Comparison of ENCODE assay signal across 28 mouse cellular contexts in the genomic region with DNA sequence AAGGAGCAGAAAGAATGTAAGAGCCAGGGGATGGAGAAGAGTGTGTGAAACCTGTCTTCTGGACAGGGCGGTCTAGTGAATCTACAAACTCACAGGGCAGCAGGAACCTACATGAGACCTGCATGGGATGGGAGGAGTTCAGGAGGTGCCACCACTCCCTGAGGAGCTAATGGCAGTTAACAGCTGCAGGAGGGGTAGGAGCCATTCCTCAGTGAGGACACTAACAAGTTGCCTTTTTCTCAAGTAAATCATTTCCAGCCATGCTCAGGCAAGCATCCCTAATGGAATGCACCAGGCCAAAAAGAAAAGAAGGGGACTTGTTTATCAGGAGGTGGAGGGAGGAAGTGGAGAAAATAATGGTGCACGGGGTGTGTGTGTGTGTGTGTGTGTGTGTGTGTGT.
DNase-seq lines count a peak whose midpoint lies in the region; ATAC-seq and TF ChIP-seq lines count a peak whose summit lies in the region.
"Had no signal": no experiment of that assay in that cellular context is flagged by ENCODE, and none has a peak within 500 bp of the region (broad histone marks: within the 10 kb centered on the region; RNA-seq: fewer than 3 reads in every experiment).

No protein-coding gene starts in this region.

- peaks cover 41% of the 10 kb centered on the region for H3K4me1 ChIP-seq in bone marrow macrophage, adult 2 months (ENCODE audit: control insufficient read depth, insufficient read depth, low read length)
- H3K4me1 ChIP-seq in kidney, embryonic 15.5 days, result peaks cover 33% of the 10 kb centered on the region
- H3K4me1 ChIP-seq: limb, embryonic 13.5 days; lung, embryonic 15.5 days had no signal

- no peak overlapping the region for H3K4me2 ChIP-seq in kidney, embryonic 15.5 days
- H3K4me2 ChIP-seq: embryonic facial prominence, embryonic 12.5 days; forebrain, embryonic 15.5 days; heart, embryonic 11.5 days; hindbrain, embryonic 14.5 days; limb, embryonic 13.5 days; liver, embryonic 11.5 days; lung, embryonic 15.5 days; midbrain, embryonic 11.5 days; neural tube, embryonic 13.5 days had no signal

- H3K9me3 ChIP-seq in kidney, embryonic 15.5 days (replicated peaks), result no peaks in the 10 kb centered on the region
- H3K9me3 ChIP-seq: embryonic facial prominence, embryonic 12.5 days; forebrain, embryonic 10.5 days; forebrain, embryonic 15.5 days; limb, embryonic 13.5 days; lung, embryonic 15.5 days; neural tube, embryonic 13.5 days had no signal

- no peak overlapping the region for H3K9ac ChIP-seq in kidney, embryonic 15.5 days
- H3K9ac ChIP-seq: embryonic facial prominence, embryonic 12.5 days; forebrain, embryonic 15.5 days; hindbrain, embryonic 14.5 days; limb, embryonic 13.5 days; lung, embryonic 15.5 days; neural tube, embryonic 13.5 days had no signal

- 61% methylated on average over 2 of the region's 2 CpGs for WGBS in kidney, embryonic 15.5 days

- H3K36me3 ChIP-seq in kidney, embryonic 15.5 days, result no peaks in the 10 kb centered on the region
- H3K36me3 ChIP-seq: embryonic facial prominence, embryonic 12.5 days; forebrain, embryonic 15.5 days; lung, embryonic 15.5 days; neural tube, embryonic 13.5 days had no signal

- peak; percentile 14 for DNase-seq in kidney, adult 18-20 months
- DNase-seq in kidney, postnatal 36 days, result peak; percentile 20 to 44
- no peak for DNase-seq in spleen, adult 12 weeks (ENCODE audit: low spot score)
- DNase-seq in adrenal gland, postnatal 36 days, result no peak
- DNase-seq: adrenal gland, adult 2 months; B cell, adult 2 months; cerebellum, adult 8-10 months; cerebellum, postnatal 25 days; gastrocnemius, postnatal 25 days; heart, adult 18-20 months; heart, postnatal 4 days; layer of hippocampus, adult 9-11 months; thymus, postnatal 4 days had no signal

- no peaks in the 10 kb centered on the region for H3K27me3 ChIP-seq in kidney, embryonic 15.5 days
- H3K27me3 ChIP-seq: embryonic facial prominence, embryonic 12.5 days; forebrain, embryonic 15.5 days; limb, embryonic 13.5 days; lung, embryonic 15.5 days; neural tube, embryonic 13.5 days had no signal

- no peak for TF ChIP-seq POLR2A in bone marrow macrophage, adult 2 months (IDR thresholded peaks at IDR 0.05; ENCODE audit: borderline replicate concordance, low read depth, low read length)

- no peak overlapping the region for H3K4me3 ChIP-seq in bone marrow macrophage, adult 2 months (ENCODE audit: insufficient read depth, low read length)
- no peak overlapping the region for H3K4me3 ChIP-seq in kidney, embryonic 15.5 days (replicated peaks)
- H3K4me3 ChIP-seq: embryonic facial prominence, embryonic 12.5 days; forebrain, embryonic 10.5 days; forebrain, embryonic 15.5 days; left cerebral cortex, adult 2 months; limb, embryonic 13.5 days; lung, embryonic 15.5 days; myocyte; neural tube, embryonic 13.5 days had no signal

- peak overlapping the region; percentile 72 for H3K27ac ChIP-seq in bone marrow macrophage, adult 2 months (ENCODE audit: insufficient read depth, low read depth, low read length)
- peak overlapping the region; percentile 58 for H3K27ac ChIP-seq in kidney, embryonic 15.5 days
- H3K27ac ChIP-seq: embryonic facial prominence, embryonic 12.5 days; forebrain, embryonic 15.5 days; hindbrain, embryonic 14.5 days; left cerebral cortex, adult 2 months; limb, embryonic 13.5 days; lung, embryonic 15.5 days; neural tube, embryonic 13.5 days had no signal

- no peak for TF ChIP-seq CTCF in bone marrow macrophage, adult 2 months (IDR thresholded peaks at IDR 0.05; ENCODE audit: low read depth, low read length)

- peak; percentile 79 for ATAC-seq in kidney, embryonic 15.5 days (replicated peaks; ENCODE audit: low FRiP score)
- ATAC-seq: forebrain, embryonic 15.5 days; inflammation-experienced regulatory T-cells, adult 6 months had no signal

Comparison
In these comparisons a context has a peak if more than half of its experiments do, and no peak if none do; other contexts are left out.
1. DNase-seq: peak in kidney, adult 18-20 months (single experiment) and kidney, postnatal 36 days (2 of 2); none in spleen, adult 12 weeks (single experiment) and adrenal gland, postnatal 36 days (0 of 2).